Mouse (Mus musculus): ENCODE measurements around the gene Cdc37. TPM values are rescaled to one million over a fixed set of nuclear protein-coding genes. Genes with fewer than 3 reads are reported as not detected.

Gene Cdc37
- polyA plus RNA-seq, 1 experiment: 91.1 TPM

DNA sequence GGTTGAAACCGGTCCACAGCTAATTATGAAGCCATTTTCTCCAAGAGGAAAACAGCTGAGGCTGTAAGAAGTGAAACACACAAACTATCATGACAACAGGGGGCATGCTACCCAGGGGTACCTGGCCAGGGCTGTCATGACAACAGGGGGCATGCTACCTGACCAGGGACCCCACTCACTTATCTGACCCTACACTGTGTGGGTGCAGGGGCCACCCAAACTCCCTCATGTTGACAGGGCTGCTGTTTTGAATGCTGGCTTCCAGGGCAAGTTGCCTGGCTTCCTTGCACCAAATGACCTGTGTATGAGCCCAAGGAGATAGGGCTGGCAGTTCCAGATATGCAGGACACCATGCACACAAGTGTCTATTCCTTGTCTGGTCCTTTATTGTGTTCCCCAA is 59.2 kb downstream of the Cdc37 start:
- Histone ChIP-seq H3K27me3 (ENCODE audit: control insufficient read depth, insufficient read depth, low read length) (no peaks in the 10 kb centered on the region), H3K36me3 (ENCODE audit: control insufficient read depth, insufficient read depth, low read length) (peaks cover 37% of the 10 kb centered on the region), H3K4me1 (replicated peaks; ENCODE audit: control insufficient read depth, insufficient read depth, low read length) (peaks cover 13% of the 10 kb centered on the region), H3K4me3 (ENCODE audit: control insufficient read depth, insufficient read depth, low read length) (no peak overlapping the region), H3K27ac (ENCODE audit: control insufficient read depth, insufficient read depth, low read length) (no peak overlapping the region)
- DNase-seq: no peak
- TF ChIP-seq POLR2A (IDR thresholded peaks at IDR 0.05; ENCODE audit: control insufficient read depth, extremely low read depth, insufficient read depth, low read length, poor library complexity) (no peak), CTCF (IDR thresholded peaks at IDR 0.05; ENCODE audit: borderline replicate concordance, control insufficient read depth, extremely low read depth, insufficient read depth, low read length, poor library complexity) (no peak)
- 100% methylated on average over 1 of the region's 1 CpGs for WGBS

DNA sequence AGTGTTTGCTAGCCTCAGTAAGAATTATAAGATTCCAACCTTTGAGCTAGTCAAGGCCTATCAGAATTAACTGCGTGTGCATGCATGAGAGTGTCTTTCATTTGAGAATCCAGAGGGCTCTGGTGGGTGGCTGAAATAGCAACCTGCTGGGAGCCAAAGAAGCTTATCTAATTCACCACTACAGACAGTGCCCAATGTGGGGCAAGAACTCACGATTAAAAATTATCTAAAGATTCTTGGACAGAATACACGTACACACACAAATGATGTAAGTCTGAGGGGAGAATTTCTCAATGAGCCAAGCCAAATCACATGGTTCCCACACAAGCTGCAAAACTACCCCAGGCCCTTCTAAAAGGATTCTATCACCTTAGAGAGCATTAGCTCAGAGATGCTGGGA is 66.5 kb downstream of the Cdc37 start:
- 98% methylated on average over 3 of the region's 3 CpGs for WGBS
- Histone ChIP-seq H3K27ac (ENCODE audit: control insufficient read depth, insufficient read depth, low read length) (no peak overlapping the region), H3K27me3 (ENCODE audit: control insufficient read depth, insufficient read depth, low read length) (no peaks in the 10 kb centered on the region), H3K4me3 (ENCODE audit: control insufficient read depth, insufficient read depth, low read length) (no peak overlapping the region), H3K4me1 (replicated peaks; ENCODE audit: control insufficient read depth, insufficient read depth, low read length) (no peaks in the 10 kb centered on the region), H3K36me3 (ENCODE audit: control insufficient read depth, insufficient read depth, low read length) (peaks cover 80% of the 10 kb centered on the region)
- DNase-seq: no peak
- TF ChIP-seq CTCF (IDR thresholded peaks at IDR 0.05; ENCODE audit: borderline replicate concordance, control insufficient read depth, extremely low read depth, insufficient read depth, low read length, poor library complexity) (no peak), POLR2A (IDR thresholded peaks at IDR 0.05; ENCODE audit: control insufficient read depth, extremely low read depth, insufficient read depth, low read length, poor library complexity) (no peak)

Other genes starting within 250 kb of the Cdc37 start
- 142 and 194 TPM in 2 replicates for gene Dnmt1, start 190.1 kb downstream of the Cdc37 start, polyA plus RNA-seq (2012; rRNA removed)
- 11.0 and 11.2 TPM in 2 replicates for gene S1pr2, start 173.2 kb downstream of the Cdc37 start, polyA plus RNA-seq (2012; rRNA removed)
- 125 and 140 TPM in 2 replicates for gene Mrpl4, start 147.2 kb downstream of the Cdc37 start, polyA plus RNA-seq (2012; rRNA removed)
- 78.1 and 90.8 TPM in 2 replicates for gene Icam1, start 134.0 kb downstream of the Cdc37 start, polyA plus RNA-seq (2012; rRNA removed)
- gene Icam4, start 120.6 kb downstream of the Cdc37 start, polyA plus RNA-seq (2012; rRNA removed): 0.26 and 0.71 TPM in 2 replicates
- 0.63 and 1.0 TPM in 2 replicates for gene Icam5, start 117.9 kb downstream of the Cdc37 start, polyA plus RNA-seq (2012; rRNA removed)
- gene Zglp1, start 82.9 kb downstream of the Cdc37 start, polyA plus RNA-seq (2012; rRNA removed): 0.79 and 1.1 TPM in 2 replicates
- gene Gm49373, start 76.9 kb downstream of the Cdc37 start, polyA plus RNA-seq (2012; rRNA removed): 0.47 and 0.48 TPM in 2 replicates
- gene Fdx1l, start 76.4 kb downstream of the Cdc37 start, polyA plus RNA-seq (2012; rRNA removed): 52.0 and 67.8 TPM in 2 replicates
- gene Gm38431, start 58.0 kb downstream of the Cdc37 start, polyA plus RNA-seq (2012; rRNA removed): 13.5 and 18.0 TPM in 2 replicates
- gene Raver1, start 58.0 kb downstream of the Cdc37 start, polyA plus RNA-seq (2012; rRNA removed): 229 and 270 TPM in 2 replicates
- 50.7 and 51.1 TPM in 2 replicates for gene Tyk2, start 18.7 kb downstream of the Cdc37 start, polyA plus RNA-seq (2012; rRNA removed)
- 6.1 and 6.8 TPM in 2 replicates for gene Pde4a, start 15.7 kb upstream of the Cdc37 start, polyA plus RNA-seq (2012; rRNA removed)
- 115 and 122 TPM in 2 replicates for gene Keap1, start 89.4 kb upstream of the Cdc37 start, polyA plus RNA-seq (2012; rRNA removed)
- gene S1pr5, start 98.5 kb upstream of the Cdc37 start, polyA plus RNA-seq (2012; rRNA removed): 0.70 and 0.78 TPM in 2 replicates
- 84.3 and 87.7 TPM in 2 replicates for gene Atg4d, start 115.3 kb upstream of the Cdc37 start, polyA plus RNA-seq (2012; rRNA removed)
- 56.5 and 57.9 TPM in 2 replicates for gene Kri1, start 138.0 kb upstream of the Cdc37 start, polyA plus RNA-seq (2012; rRNA removed)
- 319 and 330 TPM in 2 replicates for gene Cdkn2d, start 141.4 kb upstream of the Cdc37 start, polyA plus RNA-seq (2012; rRNA removed)
- 9.6 and 11.1 TPM in 2 replicates for gene Ap1m2, start 162.4 kb upstream of the Cdc37 start, polyA plus RNA-seq (2012; rRNA removed)
- gene Slc44a2, start 170.7 kb upstream of the Cdc37 start, polyA plus RNA-seq (2012; rRNA removed): 477 and 505 TPM in 2 replicates
- gene Ilf3, start 217.9 kb upstream of the Cdc37 start, polyA plus RNA-seq (2012; rRNA removed): 151 and 157 TPM in 2 replicates